Mouse (Mus musculus) liver, postnatal 0 days (tissue): ENCODE data around the gene Sh3d21.

Experiments
- CTCF ChIP-seq: sonication (generic); IDR thresholded peaks from 2 replicates; pipeline ENCODE4 v1.5.1; 2016; ENCODE audit warnings: antibody characterized with exemption, low read depth
- EP300 ChIP-seq: IDR thresholded peaks from 2 replicates; pipeline ENCODE4 v1.6.1; 2016; ENCODE audit warnings: antibody characterized with exemption, low read depth, mild to moderate bottlenecking

- no peak for TF ChIP-seq CTCF
- no peak for TF ChIP-seq EP300
Observed at GRCm38 (mm10) chr4:126149798-126150197, 13.5 kb downstream of the Sh3d21 start.
